Mouse (Mus musculus) heart, postnatal 0 days (tissue): ENCODE measurements around the gene Wwox. TPM values are rescaled to one million over a fixed set of nuclear protein-coding genes. Genes with fewer than 3 reads are reported as not detected.

Experiments
- ATAC-seq: fragments of 200-750 bp; cut with Nextera tagmentation; 2 replicates; pipeline ENCODE4 v1.8.0; 2017; ENCODE audit warnings: low read depth, moderate number of reproducible peaks, moderate library complexity; ENCODE audit not compliant: insufficient read depth
- DNase-seq: peaks from one replicate; pipeline ENCODE4 v3.0.0-alpha.2; 2016; ENCODE audit warnings: low spot score
- H3K27ac ChIP-seq: fragments of 300-500 bp; sonication (generic); 2 replicates; pipeline ENCODE4 v1.5.1; 2014; ENCODE audit warnings: low read depth, mild to moderate bottlenecking
- H3K27me3 ChIP-seq: fragments of 300-500 bp; sonication (generic); 2 replicates; pipeline ENCODE4 v1.6.1; 2014; ENCODE audit warnings: low read length, mixed read lengths; ENCODE audit not compliant: control insufficient read depth, insufficient read depth
- H3K36me3 ChIP-seq: fragments of 300-500 bp; sonication (generic); replicated peaks from 2 replicates; pipeline ENCODE4 v1.6.1; 2014; ENCODE audit warnings: low read length, mixed read lengths; ENCODE audit not compliant: control insufficient read depth, insufficient read depth
- H3K4me1 ChIP-seq: fragments of 300-500 bp; sonication (generic); 2 replicates; pipeline ENCODE4 v1.6.1; 2014; ENCODE audit warnings: antibody characterized with exemption; ENCODE audit not compliant: control insufficient read depth, insufficient read depth
- H3K4me2 ChIP-seq: fragments of 300-500 bp; sonication (generic); 2 replicates; pipeline ENCODE4 v1.6.1; 2014; ENCODE audit warnings: low read depth, mild to moderate bottlenecking, low read length, moderate library complexity
- H3K4me3 ChIP-seq: fragments of 300-500 bp; sonication (generic); 2 replicates; pipeline ENCODE4 v1.5.1; 2014; ENCODE audit warnings: low read depth, low read length
- H3K9ac ChIP-seq: fragments of 300-500 bp; sonication (generic); replicated peaks from 2 replicates; pipeline ENCODE4 v1.6.1; 2014; ENCODE audit warnings: low read depth, low read length, mixed read lengths
- H3K9me3 ChIP-seq: fragments of 300-500 bp; sonication (generic); replicated peaks from 2 replicates; pipeline ENCODE4 v1.6.1; 2016; ENCODE audit warnings: low read length; ENCODE audit not compliant: control insufficient read depth
- CTCF ChIP-seq: IDR thresholded peaks from 2 replicates; pipeline ENCODE4 v1.5.1; 2016; ENCODE audit warnings: antibody characterized with exemption, control low read depth, low read depth
- EP300 ChIP-seq: IDR thresholded peaks from 2 replicates; pipeline ENCODE4 v1.6.1; 2016; ENCODE audit warnings: antibody characterized with exemption, low read depth
- WGBS: fragments of 180-500 bp; shearing (Covaris S2); extraction: QIAGEN DNeasy Blood & Tissue Kit; methylation state at CpG from one replicate; pipeline ENCODE4 v1.1.7; 2014; 5-methylcytosine and 5-hydroxymethylcytosine counted together
- polyA plus RNA-seq: library from polyadenylated mRNA; unstranded; fragments of >200 nt; fragmentation: Nextera tagmentation; extraction: Ambion mirVana; gene quantifications from 2 replicates; pipeline ENCODE4 v1.2.1, GENCODE M21; 2015
- total RNA-seq: library from RNA; depleted of rRNA; stranded (reverse); fragments of >200 nt; gene quantifications from 2 replicates; pipeline ENCODE4 v1.2.3, GENCODE M21; 2014; ENCODE audit warnings: low replicate concordance

Gene Wwox
- total and polyA plus RNA-seq, 2 experiments from 2014 or later, result 7.5 to 9.6 TPM

DNA sequence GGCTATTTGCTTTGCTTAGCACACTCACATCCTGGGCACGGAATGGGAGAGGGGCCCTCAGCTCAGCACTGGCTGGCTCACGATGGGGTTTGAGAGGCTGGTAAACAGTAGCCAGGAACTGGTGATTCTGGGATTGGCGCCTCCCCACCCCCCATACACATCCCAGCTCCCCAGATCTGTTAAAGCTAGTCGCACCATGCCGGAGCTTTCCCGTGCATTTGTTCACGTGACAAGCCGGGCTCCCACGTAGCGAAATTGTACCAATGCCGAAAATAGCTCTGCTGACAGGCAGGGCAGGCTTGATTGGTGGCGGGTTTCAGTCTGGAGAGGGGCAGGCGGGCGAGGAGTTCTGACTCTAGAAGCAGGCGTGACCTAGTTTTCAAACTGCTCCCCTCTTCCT lies 16.5 kb downstream of the Wwox start:
- ATAC-seq (peak; percentile 82), DNase-seq (peak; percentile 80)
- Histone ChIP-seq H3K27me3 (no peaks in the 10 kb centered on the region), H3K4me2 (peak overlapping the region; percentile 57), H3K9ac (0 out of 2 replicates have a peak overlapping the region, but pooled peaks have one; percentile 30), H3K4me1 (no peaks in the 10 kb centered on the region), H3K4me3 (peak overlapping the region; percentile 26), H3K36me3 (no peaks in the 10 kb centered on the region), H3K27ac (peak overlapping the region; percentile 83), H3K9me3 (no peaks in the 10 kb centered on the region)
- no peak for TF ChIP-seq CTCF
- TF ChIP-seq EP300, result no peak
- WGBS, result 27% methylated on average over 15 of the region's 15 CpGs

DNA sequence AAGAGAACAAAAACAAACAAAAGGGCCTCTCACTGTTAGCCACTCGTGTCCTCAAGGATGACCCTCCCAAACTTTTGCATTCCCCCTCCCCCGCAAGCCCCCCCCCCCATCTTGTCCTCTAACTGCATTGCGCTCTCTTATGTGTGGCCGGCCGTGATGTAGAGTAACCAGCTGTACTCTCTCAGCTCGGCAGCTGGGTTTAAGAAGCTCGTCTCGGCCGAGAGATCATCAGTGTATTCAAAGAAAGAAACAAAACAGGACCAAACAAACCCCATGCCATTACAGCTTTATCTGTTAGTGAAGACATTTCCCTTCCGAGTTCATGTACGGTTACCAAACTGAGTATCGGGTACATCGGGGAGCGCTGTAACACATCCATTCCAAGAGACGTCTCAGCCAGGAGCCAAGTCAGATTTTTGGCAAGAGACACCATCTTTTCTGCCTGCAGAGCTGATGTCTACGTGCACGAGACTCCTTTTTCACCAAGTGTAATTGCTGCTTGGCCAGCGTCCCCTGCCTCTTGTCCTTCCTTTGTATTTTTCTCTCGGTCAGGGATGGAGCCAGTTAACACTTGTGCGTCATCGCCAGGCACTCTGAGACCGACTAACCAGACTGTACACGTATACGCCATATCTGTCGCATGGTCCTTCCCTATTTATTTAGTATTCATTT lies 18.8 kb downstream of the Wwox start:
- no peak for DNase-seq
- H3K9ac ChIP-seq, result no peak overlapping the region
- no peak for ATAC-seq
- no peaks in the 10 kb centered on the region for H3K36me3 ChIP-seq
- H3K9me3 ChIP-seq, result no peaks in the 10 kb centered on the region
- no peak overlapping the region for H3K27ac ChIP-seq
- H3K4me1 ChIP-seq, result peaks cover 13% of the 10 kb centered on the region
- no peak for TF ChIP-seq EP300
- no peak for TF ChIP-seq CTCF
- H3K27me3 ChIP-seq, result no peaks in the 10 kb centered on the region
- peak overlapping the region; percentile 27; the same call in 1 of the 2 replicates for H3K4me2 ChIP-seq
- no peak overlapping the region for H3K4me3 ChIP-seq
- WGBS, result 57% methylated on average over 25 of the region's 25 CpGs

DNA sequence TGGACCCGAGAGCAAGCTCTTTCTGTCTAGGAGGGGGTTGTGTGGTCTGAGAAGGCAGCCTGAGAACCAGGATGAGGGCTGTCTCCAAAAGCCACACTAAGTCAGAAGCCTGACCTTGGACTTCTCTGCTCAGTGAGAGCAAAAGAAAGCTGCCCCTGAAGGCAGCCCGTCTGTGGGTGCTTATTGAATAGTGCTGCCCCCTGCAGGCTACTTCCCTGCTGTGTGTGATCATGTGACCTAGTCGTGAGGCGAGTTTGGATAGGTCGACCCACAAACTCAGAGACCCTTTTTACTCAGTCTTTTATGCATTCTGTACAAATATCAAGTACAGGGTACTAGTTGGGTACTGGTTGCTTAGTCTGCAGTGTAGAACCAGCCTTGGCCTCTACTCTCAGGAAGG lies 21.1 kb downstream of the Wwox start:
- H3K4me3 ChIP-seq, result no peak overlapping the region
- no peak overlapping the region for H3K27ac ChIP-seq
- no peaks in the 10 kb centered on the region for H3K27me3 ChIP-seq
- DNase-seq (no peak), ATAC-seq (no peak)
- no peak overlapping the region for H3K9ac ChIP-seq
- H3K4me1 ChIP-seq, result peaks cover 15% of the 10 kb centered on the region
- H3K9me3 ChIP-seq, result no peaks in the 10 kb centered on the region
- TF ChIP-seq EP300 (no peak), CTCF (peak; percentile 40)
- 72% methylated on average over 5 of the region's 5 CpGs for WGBS
- no peak overlapping the region for H3K4me2 ChIP-seq
- H3K36me3 ChIP-seq, result no peaks in the 10 kb centered on the region

DNA sequence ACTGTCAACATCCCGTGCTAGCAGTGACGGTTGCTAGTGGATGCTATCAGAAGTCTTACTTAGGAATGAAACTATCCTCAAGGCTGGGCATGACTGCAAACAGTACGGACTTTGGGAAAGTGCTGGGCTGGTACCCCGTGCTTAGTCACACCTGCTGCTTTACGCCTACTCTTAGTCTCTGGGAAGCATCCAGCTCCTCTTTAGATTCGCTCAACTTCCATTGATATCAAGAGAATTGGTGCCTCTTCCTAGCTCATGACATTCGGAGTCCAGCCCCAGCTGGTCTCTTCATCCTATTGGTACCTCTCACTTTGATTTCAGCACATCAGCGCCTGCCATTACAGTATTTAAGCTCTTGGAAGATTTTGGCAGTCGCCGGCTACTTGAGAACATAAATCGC lies 23.1 kb downstream of the Wwox start:
- TF ChIP-seq EP300, result no peak
- Histone ChIP-seq H3K4me2 (peak overlapping the region; percentile 26; the same call in 1 of the 2 replicates), H3K4me3 (no peak overlapping the region)

DNA sequence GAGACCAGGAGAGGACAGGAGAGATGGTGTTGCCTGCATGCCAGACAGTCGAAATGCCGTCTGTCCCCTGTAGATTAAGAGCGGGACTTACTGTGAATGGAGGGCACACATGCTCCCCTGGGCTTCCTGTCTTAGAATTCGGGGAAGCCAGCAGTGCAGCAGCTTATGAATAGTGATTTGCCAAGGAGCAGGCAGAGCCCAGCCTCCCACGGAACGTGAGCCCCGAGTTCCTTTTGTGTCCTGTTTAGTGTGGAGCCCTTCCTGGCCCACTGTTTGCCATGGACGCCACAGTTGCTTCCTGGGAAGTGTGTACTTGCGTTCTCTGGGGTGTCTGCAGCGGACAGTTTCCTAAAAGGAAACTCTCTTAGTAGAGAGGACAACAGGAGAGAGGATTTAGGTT lies 23.9 kb downstream of the Wwox start:
- WGBS, result 39% methylated on average over 10 of the region's 10 CpGs
- Histone ChIP-seq H3K27me3 (no peaks in the 10 kb centered on the region), H3K27ac (no peak overlapping the region; the same call in 1 of the 2 replicates), H3K4me2 (peak overlapping the region; percentile 26), H3K9me3 (no peaks in the 10 kb centered on the region), H3K36me3 (no peaks in the 10 kb centered on the region), H3K9ac (no peak overlapping the region), H3K4me1 (peaks cover 15% of the 10 kb centered on the region), H3K4me3 (no peak overlapping the region)
- ATAC-seq (no peak), DNase-seq (no peak)
- no peak for TF ChIP-seq CTCF
- TF ChIP-seq EP300, result no peak

More for the DNA sequence above, 23.1 kb downstream of the Wwox start:
- Histone ChIP-seq H3K27me3 (no peaks in the 10 kb centered on the region), H3K4me1 (peaks cover 15% of the 10 kb centered on the region), H3K9me3 (no peaks in the 10 kb centered on the region), H3K9ac (no peak overlapping the region), H3K27ac (no peak overlapping the region), H3K36me3 (no peaks in the 10 kb centered on the region)
- 62% methylated on average over 11 of the region's 11 CpGs for WGBS
- no peak for ATAC-seq
- no peak for DNase-seq
